ENCODE assay signal across 11 mouse cellular contexts in the genomic region with DNA sequence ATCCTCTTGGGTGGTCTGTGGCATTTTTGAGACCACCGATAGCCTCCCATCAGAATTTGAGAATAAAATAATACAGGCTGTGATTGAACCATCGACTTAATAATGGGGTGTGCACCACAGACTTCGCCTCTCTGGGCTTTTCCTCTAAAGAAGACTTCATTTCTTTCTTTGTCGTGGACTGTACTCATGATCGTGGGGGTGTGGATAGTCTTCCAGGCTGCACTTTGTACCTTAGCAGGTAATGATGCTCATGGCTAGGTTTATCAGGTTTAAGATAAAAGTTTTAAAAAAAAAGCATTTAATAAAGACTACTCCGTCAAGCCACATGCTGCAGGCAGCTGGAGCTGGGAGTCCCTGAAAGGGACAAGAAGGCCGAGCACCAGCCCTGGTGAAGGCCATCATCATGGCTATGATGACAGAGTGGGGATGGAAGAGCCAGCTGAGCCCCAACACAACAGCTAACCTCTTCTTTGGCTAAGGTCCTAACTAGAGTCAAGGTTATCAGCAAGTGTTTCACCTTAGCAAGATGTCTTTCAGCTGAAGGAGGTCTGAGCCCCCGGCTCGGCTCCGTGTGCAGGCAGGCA.
A peak's percentile ranks its signal among the peaks of the same experiment; 100 is the strongest.
DNase-seq lines count a peak whose midpoint lies in the region; ATAC-seq lines count a peak whose summit lies in the region.
"Had no signal": no experiment of that assay in that cellular context is flagged by ENCODE, and none has a peak within 500 bp of the region (broad histone marks: within the 10 kb centered on the region; RNA-seq: fewer than 3 reads in every experiment).

No protein-coding gene starts in this region.

- 58% methylated on average over 10 of the region's 10 CpGs for WGBS in heart, embryonic 15.5 days
- WGBS in midbrain, embryonic 11.5 days: 87% methylated on average over 10 of the region's 10 CpGs
- 81% methylated on average over 10 of the region's 10 CpGs for WGBS in midbrain, embryonic 14.5 days
- WGBS in forebrain, embryonic 12.5 days: 70% methylated on average over 10 of the region's 10 CpGs
- 64% methylated on average over 10 of the region's 10 CpGs for WGBS in intestine, embryonic 15.5 days

- DNase-seq in heart, postnatal 4 days: no peak
- DNase-seq in midbrain, embryonic 11.5 days (ENCODE audit: low spot score, missing footprints): peak; percentile 19
- DNase-seq in midbrain, embryonic 14.5 days: no peak
- DNase-seq in right cerebral cortex, adult 18-20 months: no peak
- DNase-seq in kidney, adult 9 months: no peak
- DNase-seq: liver, embryonic 13.5 days had no signal

- no peak overlapping the region for H3K4me3 ChIP-seq in heart, embryonic 15.5 days
- no peak overlapping the region for H3K4me3 ChIP-seq in midbrain, embryonic 11.5 days (ENCODE audit: low read depth, low read length)
- H3K4me3 ChIP-seq in midbrain, embryonic 14.5 days (replicated peaks; ENCODE audit: low read depth, low read length): no peak overlapping the region
- no peak overlapping the region for H3K4me3 ChIP-seq in forebrain, embryonic 12.5 days (replicated peaks)
- no peak overlapping the region for H3K4me3 ChIP-seq in intestine, embryonic 15.5 days (replicated peaks)
- H3K4me3 ChIP-seq: embryonic facial prominence, embryonic 12.5 days; liver, embryonic 13.5 days had no signal

- H3K27me3 ChIP-seq in heart, embryonic 15.5 days: no peaks in the 10 kb centered on the region
- no peaks in the 10 kb centered on the region for H3K27me3 ChIP-seq in midbrain, embryonic 11.5 days (ENCODE audit: control insufficient read depth, insufficient read depth, low read length)
- no peaks in the 10 kb centered on the region for H3K27me3 ChIP-seq in midbrain, embryonic 14.5 days (ENCODE audit: control insufficient read depth, insufficient read depth, low read length)
- no peaks in the 10 kb centered on the region; the same call in 1 of the 2 replicates for H3K27me3 ChIP-seq in forebrain, embryonic 12.5 days
- no peaks in the 10 kb centered on the region for H3K27me3 ChIP-seq in intestine, embryonic 15.5 days (replicated peaks)
- H3K27me3 ChIP-seq: embryonic facial prominence, embryonic 12.5 days; liver, embryonic 13.5 days had no signal

- peaks cover 45% of the 10 kb centered on the region for H3K4me1 ChIP-seq in heart, embryonic 15.5 days (replicated peaks)
- peaks cover 2% of the 10 kb centered on the region; the same call in 1 of the 2 replicates for H3K4me1 ChIP-seq in midbrain, embryonic 11.5 days (ENCODE audit: control insufficient read depth, insufficient read depth, low read length)
- peaks cover 18% of the 10 kb centered on the region; the same call in 1 of the 2 replicates for H3K4me1 ChIP-seq in midbrain, embryonic 14.5 days (ENCODE audit: control insufficient read depth, insufficient read depth, low read length)
- peaks cover 29% of the 10 kb centered on the region for H3K4me1 ChIP-seq in forebrain, embryonic 12.5 days
- H3K4me1 ChIP-seq in intestine, embryonic 15.5 days (replicated peaks): peaks cover 12% of the 10 kb centered on the region

- no peak overlapping the region for H3K9ac ChIP-seq in heart, embryonic 15.5 days
- no peak overlapping the region for H3K9ac ChIP-seq in midbrain, embryonic 11.5 days (ENCODE audit: low read length)
- H3K9ac ChIP-seq in midbrain, embryonic 14.5 days (replicated peaks; ENCODE audit: low read length): no peak overlapping the region
- H3K9ac ChIP-seq in forebrain, embryonic 12.5 days: no peak overlapping the region
- H3K9ac ChIP-seq in intestine, embryonic 15.5 days: no peak overlapping the region; the same call in 1 of the 2 replicates
- H3K9ac ChIP-seq: embryonic facial prominence, embryonic 12.5 days; liver, embryonic 13.5 days had no signal

- peak overlapping the region; percentile 43 for H3K4me2 ChIP-seq in heart, embryonic 15.5 days
- no peak overlapping the region for H3K4me2 ChIP-seq in midbrain, embryonic 11.5 days
- H3K4me2 ChIP-seq in midbrain, embryonic 14.5 days (ENCODE audit: low read length): no peak overlapping the region
- H3K4me2 ChIP-seq in forebrain, embryonic 12.5 days: no peak overlapping the region
- peak overlapping the region; percentile 38; the same call in 1 of the 2 replicates for H3K4me2 ChIP-seq in intestine, embryonic 15.5 days (replicated peaks)
- H3K4me2 ChIP-seq: embryonic facial prominence, embryonic 12.5 days; liver, embryonic 13.5 days had no signal

- ATAC-seq in heart, embryonic 15.5 days (replicated peaks; ENCODE audit: insufficient number of reproducible peaks, insufficient read depth, low FRiP score, low read depth): no peak
- ATAC-seq in midbrain, embryonic 11.5 days (ENCODE audit: low FRiP score): no peak
- no peak for ATAC-seq in midbrain, embryonic 14.5 days (ENCODE audit: low FRiP score, low TSS enrichment)
- ATAC-seq in forebrain, embryonic 12.5 days (ENCODE audit: low FRiP score): 0 out of 2 replicates have a peak, but pooled peaks have one; percentile 24
- peak; percentile 67 for ATAC-seq in intestine, embryonic 15.5 days

- no peaks in the 10 kb centered on the region for H3K36me3 ChIP-seq in heart, embryonic 15.5 days
- no peaks in the 10 kb centered on the region for H3K36me3 ChIP-seq in midbrain, embryonic 11.5 days (ENCODE audit: control insufficient read depth, insufficient read depth, low read length)
- H3K36me3 ChIP-seq in midbrain, embryonic 14.5 days (ENCODE audit: control insufficient read depth, insufficient read depth, low read length): no peaks in the 10 kb centered on the region
- no peaks in the 10 kb centered on the region for H3K36me3 ChIP-seq in forebrain, embryonic 12.5 days (replicated peaks)
- no peaks in the 10 kb centered on the region for H3K36me3 ChIP-seq in intestine, embryonic 15.5 days
- H3K36me3 ChIP-seq: embryonic facial prominence, embryonic 12.5 days; liver, embryonic 13.5 days had no signal

- no peak overlapping the region for H3K27ac ChIP-seq in heart, embryonic 15.5 days
- H3K27ac ChIP-seq in midbrain, embryonic 11.5 days (ENCODE audit: low read depth, low read length): no peak overlapping the region
- H3K27ac ChIP-seq in midbrain, embryonic 14.5 days (replicated peaks; ENCODE audit: low read depth, low read length): no peak overlapping the region
- no peak overlapping the region for H3K27ac ChIP-seq in forebrain, embryonic 12.5 days
- no peak overlapping the region for H3K27ac ChIP-seq in intestine, embryonic 15.5 days
- H3K27ac ChIP-seq: embryonic facial prominence, embryonic 12.5 days; layer of hippocampus, adult 2 months; liver, embryonic 13.5 days had no signal

- H3K9me3 ChIP-seq in heart, embryonic 15.5 days (replicated peaks): no peaks in the 10 kb centered on the region
- H3K9me3 ChIP-seq in midbrain, embryonic 11.5 days (ENCODE audit: control insufficient read depth, low read length): no peaks in the 10 kb centered on the region
- no peaks in the 10 kb centered on the region for H3K9me3 ChIP-seq in midbrain, embryonic 14.5 days (ENCODE audit: control insufficient read depth, low read length)
- H3K9me3 ChIP-seq in forebrain, embryonic 12.5 days: no peaks in the 10 kb centered on the region
- H3K9me3 ChIP-seq in intestine, embryonic 15.5 days: no peaks in the 10 kb centered on the region
- H3K9me3 ChIP-seq: embryonic facial prominence, embryonic 12.5 days; liver, embryonic 13.5 days had no signal

Comparison
In these comparisons a context has a peak if more than half of its experiments do, and no peak if none do; other contexts are left out.
1. ATAC-seq: peak in forebrain, embryonic 12.5 days (single experiment) and intestine, embryonic 15.5 days (single experiment); none in heart, embryonic 15.5 days (single experiment), midbrain, embryonic 11.5 days (single experiment) and midbrain, embryonic 14.5 days (single experiment).
2. H3K4me2 ChIP-seq: peak in heart, embryonic 15.5 days (single experiment) and intestine, embryonic 15.5 days (single experiment); none in midbrain, embryonic 11.5 days (single experiment), midbrain, embryonic 14.5 days (single experiment) and forebrain, embryonic 12.5 days (single experiment).